Mouse (Mus musculus) activated CD4-positive, CD25-positive, alpha-beta regulatory T cell, adult 4 months (primary cell): ENCODE measurements around the gene Slc7a6. TPM values are rescaled to one million over a fixed set of nuclear protein-coding genes. Genes with fewer than 3 reads are reported as not detected.
"Not testable (repeated sequence)": the region's sequence is repeated elsewhere in the genome, so short reads cannot be mapped to it uniquely, and the experiment has no call there.

Experiments
- ATAC-seq: one replicate; pipeline ENCODE4 v1.8.0; 2017
- polyA plus RNA-seq, 2 experiments: library from polyadenylated mRNA; unstranded; fragments of 100-300 nt; shearing (Covaris generic); gene quantifications; one replicate each; pipeline ENCODE4 v1.2.1; 2017

Slc7a6 gene
- polyA plus RNA-seq, 2 experiments from 2014 or later: 26.2 to 33.6 TPM

DNA sequence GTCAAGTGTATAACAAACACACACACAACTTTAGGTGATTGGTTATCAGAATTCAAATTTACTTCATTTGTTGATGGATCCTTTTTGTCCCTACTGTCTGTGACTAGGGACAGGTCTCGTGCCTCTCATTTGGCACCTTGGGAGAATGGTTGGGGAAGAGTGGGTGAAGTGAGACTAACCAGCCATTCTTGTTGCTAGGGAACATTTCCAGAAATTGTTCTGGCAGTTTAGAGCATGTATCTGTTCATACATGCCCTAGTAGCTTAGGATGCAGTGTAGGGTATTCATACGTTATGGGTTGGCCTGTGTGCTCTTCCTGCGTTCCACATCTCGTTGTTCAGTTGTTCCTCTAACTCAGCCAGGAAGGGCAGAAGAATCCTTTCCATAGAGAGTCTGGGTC, 20.5 kb downstream of the Slc7a6 start:
- ATAC-seq: no peak

DNA sequence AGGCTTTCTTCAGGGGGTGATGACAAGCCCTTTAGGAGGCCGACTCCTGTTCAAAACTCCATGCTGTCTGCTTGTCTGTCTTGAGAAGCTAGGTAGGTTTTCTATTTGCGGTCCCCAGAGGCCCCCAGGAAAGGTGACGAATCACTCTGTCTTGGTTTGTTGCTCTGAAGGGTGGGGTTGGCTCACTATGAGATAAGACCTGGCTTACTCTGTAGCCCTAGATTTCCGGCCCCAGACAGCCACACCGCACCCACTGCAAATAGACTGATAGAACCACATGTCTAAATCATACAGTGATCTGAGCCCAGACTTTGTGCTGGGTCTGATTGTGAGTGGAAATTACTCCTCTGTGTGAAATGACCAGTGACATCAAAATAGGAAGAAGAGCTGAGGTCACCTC, 23.0 kb downstream of the Slc7a6 start:
- no peak for ATAC-seq

DNA sequence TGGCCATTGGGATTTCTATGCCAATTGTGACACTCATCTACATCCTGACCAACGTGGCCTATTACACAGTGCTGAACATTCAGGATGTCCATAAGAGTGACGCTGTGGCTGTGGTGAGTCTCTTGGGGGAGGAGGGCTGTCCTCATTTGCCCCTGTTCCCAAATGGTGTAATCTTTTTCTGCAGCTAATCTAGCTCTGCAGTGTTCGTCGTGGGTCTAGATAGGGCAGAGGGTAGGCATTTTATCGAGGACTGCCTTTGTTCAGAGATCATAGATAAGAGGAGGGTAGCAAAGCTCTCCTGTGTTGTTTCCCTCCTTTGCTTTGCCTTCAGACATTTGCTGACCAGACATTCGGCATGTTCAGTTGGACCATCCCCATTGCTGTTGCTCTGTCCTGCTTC, 24.5 kb downstream of the Slc7a6 start:
- ATAC-seq: no peak

DNA sequence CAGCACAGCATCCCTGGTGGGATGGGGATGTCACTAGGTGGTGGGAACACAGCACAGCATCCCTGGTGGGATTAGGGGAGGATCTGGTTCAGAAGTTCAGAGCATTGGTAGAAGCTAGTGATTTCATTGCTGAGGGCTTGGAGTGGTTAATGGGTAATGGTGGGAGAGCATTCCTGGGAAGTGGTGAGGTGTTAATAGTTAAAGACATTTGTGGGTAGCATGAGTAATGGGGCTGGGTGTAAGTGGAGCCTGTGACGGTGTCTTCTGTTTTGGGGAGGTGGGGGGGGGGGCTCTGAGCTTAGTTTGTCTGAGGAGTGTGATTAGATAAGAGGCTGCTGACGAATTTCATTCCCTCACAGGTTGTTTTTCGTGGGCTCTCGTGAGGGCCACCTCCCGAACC, 25.4 kb downstream of the Slc7a6 start:
- no peak for ATAC-seq

DNA sequence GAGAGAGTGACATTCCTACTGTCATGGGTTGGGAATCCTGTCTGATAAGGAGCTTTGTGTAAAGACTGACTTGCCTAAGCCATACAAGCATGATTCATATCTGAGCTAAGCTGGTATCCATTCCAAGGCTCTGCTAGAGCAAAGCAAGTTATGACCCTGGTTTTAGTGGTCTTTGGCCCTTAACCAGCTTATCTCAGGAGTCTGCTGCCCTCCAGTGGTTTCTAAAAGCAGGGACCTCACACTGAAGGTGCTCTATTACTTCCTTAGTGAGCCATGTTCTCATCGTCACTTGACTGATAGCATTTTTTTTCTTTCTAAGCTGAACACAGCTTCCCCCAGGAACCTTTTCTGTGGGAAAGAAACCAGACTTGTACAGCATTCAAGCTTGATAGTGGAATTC, 30.1 kb downstream of the Slc7a6 start:
- ATAC-seq: peak; percentile 28

DNA sequence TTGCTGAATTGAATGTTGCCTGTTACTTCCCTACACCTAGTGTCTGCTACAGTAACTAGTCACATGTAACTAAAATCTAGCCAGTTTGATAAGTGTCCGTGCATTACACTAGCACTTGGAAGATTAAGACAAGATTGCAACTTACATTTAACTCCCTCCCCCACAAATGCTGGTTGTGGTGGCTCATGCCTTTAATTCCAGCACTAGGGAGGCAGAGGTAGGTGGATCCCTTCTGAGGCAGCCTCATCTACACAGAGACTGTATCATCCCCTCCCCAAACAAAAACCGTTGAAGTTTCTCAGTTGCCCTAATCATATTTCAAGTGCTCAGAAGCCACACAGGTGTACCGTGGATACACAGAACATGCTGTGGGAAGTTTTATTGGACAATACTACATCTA, 30.9 kb downstream of the Slc7a6 start:
- not testable (repeated sequence) for ATAC-seq

DNA sequence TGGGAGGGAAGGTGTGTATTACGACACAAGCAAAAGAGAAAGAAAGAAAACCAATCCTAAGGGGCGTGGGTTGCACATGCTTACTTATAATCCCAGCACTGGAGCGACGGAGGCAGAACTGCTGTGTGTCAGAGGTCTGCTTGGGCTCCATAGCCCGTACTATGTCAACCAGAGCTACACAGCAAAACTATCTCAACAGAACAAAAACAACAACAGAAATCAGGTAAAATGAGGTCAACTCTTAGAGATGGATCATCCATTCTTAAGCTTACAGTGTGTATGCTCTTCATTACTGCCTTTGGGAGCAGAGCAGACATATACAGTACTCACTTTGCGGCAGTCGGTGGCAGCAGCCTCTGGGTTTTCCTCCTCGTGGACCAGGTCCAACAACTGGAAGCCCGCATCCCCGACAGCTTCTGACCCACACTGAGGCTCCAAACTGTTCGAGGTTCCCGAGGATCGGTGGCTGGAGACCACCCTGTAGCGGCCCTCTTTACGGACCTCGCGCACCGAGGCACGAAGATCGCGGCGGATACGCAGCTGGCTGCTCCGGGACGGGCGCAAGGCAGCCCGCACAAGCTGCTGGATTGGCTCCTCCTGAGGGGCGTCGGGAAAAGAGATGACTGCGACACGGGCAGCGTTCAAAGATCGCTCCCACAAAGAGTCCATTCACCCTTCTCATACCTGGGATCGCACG, 41.5 kb downstream of the Slc7a6 start:
- peak; percentile 17 for ATAC-seq

DNA sequence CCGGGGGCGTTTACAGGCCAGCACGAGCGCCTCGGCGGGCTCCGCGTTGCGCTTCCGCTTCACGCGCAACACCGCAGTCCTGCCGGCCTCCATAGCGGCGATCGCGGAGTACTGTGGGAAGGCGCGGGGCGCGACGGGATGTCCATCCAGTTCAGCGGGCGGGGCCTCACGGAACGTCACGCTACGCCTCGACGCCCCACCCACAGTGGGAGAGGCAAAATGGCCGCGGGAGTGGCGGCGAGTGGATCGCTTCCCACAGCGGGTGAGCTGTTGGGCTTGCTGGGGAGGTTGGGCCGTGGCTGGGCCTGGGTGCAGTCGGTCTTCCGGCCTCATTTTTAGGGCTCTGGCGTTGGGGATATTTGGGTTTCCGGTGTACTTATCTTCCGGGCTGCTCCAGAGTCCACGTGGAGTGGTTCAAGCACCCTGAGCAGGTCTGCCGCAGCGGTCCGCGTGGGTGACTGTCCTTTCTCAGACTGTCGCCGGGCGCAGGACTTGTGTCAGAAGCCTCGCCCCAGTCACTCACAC, 42.2 kb downstream of the Slc7a6 start, which contains the start of the genes Slc7a6os and Prmt7:
Gene Slc7a6os (minus strand): TSS at position 115 of the 525 bp plus-strand sequence.
Gene Prmt7 (plus strand): TSS at position 116 of the 525 bp plus-strand sequence.
- peak; percentile 90 for ATAC-seq

DNA sequence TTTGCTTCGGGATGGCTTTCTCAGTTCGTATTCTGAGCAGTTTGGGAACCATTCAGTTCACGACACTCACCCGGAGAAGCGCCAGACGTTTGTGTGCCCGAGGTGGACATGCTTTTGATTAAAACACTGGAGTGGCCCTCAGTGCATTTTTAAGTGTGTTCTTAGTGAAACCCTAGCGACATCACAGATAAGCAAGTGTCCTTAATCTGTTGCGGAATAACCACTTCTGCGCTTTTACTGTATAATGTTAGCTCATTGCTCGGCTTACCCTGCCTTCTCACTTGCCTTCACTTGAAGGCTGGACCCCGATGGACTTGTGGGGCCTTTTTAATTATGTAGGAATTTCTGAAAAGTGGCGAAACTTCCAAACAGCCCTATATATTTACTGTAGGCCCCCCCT, 42.8 kb downstream of the Slc7a6 start:
- ATAC-seq: no peak

DNA sequence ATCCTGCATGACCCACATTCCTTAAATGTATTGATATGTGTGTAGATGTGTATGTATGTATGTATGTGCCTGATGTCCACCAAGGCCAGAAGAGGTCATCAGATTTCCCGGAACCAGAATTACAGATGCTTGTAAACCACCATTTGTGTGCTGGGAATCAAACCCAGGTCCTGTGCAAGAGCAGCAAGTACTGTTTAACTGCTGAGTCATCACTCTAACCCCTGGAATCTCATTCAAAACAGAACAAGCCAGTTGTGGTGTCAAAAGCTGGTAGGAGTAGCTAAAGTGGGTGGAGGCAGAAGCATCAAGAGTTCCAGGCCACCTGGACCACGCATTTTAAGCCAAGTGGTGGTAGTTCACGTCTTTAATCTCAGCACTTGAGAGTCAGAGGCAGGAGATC, 45.3 kb downstream of the Slc7a6 start:
- no peak for ATAC-seq

DNA sequence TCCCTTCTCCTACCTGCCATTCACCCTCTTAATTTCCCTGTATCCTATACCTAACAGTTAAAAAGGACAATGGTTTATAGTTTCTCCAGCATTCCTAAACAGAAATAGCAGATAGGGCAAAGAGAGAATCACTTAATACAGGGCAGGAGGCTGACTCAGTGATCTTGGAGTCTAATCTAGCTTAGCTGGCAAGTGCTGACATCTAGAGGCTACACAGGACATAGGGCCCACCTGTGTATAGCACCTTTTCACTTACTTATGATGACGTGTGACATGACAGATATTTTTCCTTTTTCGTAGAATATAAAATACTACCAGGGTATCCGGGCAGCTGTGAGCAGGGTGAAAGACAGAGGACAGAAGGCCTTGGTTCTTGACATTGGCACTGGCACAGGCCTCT, 51.0 kb downstream of the Slc7a6 start:
- ATAC-seq: no peak

DNA sequence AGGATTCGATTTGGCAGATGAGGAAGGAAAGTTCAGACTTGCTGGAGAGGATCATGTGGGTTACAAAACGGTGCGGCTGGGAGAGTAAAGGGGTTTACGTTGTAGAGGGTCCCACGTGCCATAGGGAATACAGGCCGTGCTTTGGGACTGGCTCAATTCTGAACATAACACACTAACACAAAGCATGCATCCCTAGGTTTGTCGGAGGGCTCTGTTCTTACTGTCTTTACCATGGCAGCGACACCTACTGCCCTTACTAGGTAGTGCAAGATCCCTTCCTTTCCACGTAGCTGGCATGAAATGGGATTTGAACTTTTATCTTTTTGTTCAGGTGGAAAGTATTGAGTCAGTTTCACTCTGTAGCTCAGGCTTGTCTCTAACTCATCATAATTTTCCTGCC, 57.9 kb downstream of the Slc7a6 start:
- ATAC-seq: no peak

DNA sequence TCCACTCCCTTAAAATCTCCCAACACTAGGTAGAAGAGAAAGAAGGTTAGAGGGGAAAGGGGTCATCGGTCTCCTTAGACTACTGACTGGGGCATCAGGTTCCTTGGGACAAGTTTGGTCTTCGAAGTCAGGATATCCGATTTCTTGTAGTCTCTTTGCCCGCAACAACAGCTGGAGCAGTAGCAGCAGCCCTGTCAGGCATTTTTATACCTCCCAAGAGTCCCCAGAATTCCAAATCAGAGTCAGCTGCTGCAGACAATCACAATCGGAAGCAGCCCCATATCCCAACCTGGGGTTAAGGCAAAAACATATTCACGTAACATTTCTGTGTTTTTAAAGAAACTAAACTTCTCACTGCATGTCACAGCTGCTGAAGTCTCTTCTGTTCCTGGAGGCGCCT, 62.9 kb downstream of the Slc7a6 start:
- ATAC-seq: no peak

DNA sequence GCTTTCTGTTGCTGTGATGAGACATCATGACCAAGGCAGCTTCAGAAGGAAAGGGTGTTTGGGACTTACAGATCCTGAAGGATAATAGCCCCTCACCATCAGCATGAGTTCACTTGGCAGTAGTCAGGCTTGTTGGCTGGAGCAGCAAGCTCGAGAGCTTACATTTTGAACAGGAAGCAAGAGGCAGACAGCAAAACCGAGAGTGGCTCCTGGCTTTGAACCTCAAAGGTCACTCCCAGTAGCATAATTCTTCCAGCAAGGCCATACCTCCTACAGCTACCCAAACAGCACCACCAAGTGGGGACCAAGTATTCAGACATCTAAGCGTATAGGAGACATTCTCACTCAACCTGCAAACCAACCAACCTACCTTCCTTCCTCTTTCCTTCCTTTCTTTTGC, 64.1 kb downstream of the Slc7a6 start:
- no peak for ATAC-seq

DNA sequence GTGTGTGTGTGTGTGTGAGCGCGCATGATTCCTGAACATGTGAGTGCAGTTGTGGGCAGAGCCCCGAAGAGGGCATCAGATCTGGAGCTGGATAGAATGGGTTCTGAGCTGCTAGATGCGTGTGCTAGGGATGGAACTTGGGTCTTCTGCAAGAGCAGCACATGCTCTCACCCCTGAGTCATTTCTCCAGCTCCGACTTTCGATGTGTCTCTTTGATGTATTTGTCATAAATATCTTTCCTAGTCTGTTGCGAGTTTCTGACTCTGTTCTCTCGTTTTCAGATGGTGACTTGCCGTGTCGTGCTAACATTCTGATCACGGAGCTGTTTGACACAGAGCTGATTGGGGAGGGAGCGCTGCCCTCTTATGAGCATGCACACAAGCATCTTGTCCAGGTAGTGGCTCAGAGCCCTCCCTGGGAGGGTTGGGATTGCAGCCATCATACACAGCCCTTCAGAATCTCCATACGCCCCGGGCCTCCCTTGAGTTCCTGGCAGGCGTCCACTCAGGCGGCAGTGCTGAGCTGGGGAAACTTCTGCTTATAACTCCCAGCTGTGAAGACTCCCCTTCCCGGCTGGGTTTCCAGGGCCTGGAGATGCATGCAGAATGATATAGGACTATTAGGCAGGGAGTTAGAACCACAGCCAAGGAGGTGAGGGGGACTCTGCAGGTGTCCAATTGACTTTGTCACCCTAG, 66.1 kb downstream of the Slc7a6 start:
- ATAC-seq: no peak

DNA sequence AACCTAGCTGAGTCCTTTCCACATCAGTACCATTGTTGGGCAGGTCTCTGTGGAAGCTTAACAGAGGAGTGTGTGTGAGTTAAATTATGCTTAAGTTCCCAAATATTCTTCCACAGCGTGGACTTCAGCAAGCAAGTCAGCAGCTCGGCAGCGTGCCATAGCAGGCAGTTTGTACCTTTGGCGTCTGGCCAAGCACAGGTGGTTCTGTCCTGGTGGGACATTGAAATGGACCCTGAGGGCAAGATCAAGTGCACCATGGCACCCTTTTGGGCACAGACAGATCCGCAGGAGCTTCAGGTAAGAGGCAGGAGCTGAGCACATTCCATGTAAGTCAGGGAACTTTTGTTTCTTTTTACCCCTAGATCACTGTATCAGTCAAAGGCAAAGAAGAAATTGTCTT, 68.4 kb downstream of the Slc7a6 start:
- ATAC-seq: no peak

Other genes with a start within 250 kb of the Slc7a6 start
- gene Ctrl, start 235.0 kb upstream of the Slc7a6 start, polyA plus RNA-seq: 1 to 10 TPM; 3.2 to 3.3 TPM
- 100 to 1,000 TPM; 368 to 402 TPM for gene Psmb10, start 230.4 kb upstream of the Slc7a6 start, polyA plus RNA-seq
- under 1 TPM; 0.25 to 0.61 TPM for gene Lcat, start 225.5 kb upstream of the Slc7a6 start, polyA plus RNA-seq
- 1 to 10 TPM; 3.8 to 8.1 TPM for gene Slc12a4, start 202.8 kb upstream of the Slc7a6 start, polyA plus RNA-seq
- gene Dpep3, start 189.4 kb upstream of the Slc7a6 start, polyA plus RNA-seq: not detected
- gene Dus2, start 177.5 kb upstream of the Slc7a6 start, polyA plus RNA-seq: 10 to 100 TPM; 25.7 to 28.8 TPM
- gene Dpep2nb, start 162.9 kb upstream of the Slc7a6 start, polyA plus RNA-seq: not detected
- 10 to 100 TPM in 1 of 2 experiments, 1 to 10 TPM in 1; 9.7 to 12.1 TPM for gene Ddx28, start 157.0 kb upstream of the Slc7a6 start, polyA plus RNA-seq
- 10 to 100 TPM; 30.0 to 31.5 TPM for gene Nfatc3, start 110.0 kb upstream of the Slc7a6 start, polyA plus RNA-seq
- under 1 TPM in 1 of 2 experiments, not detected in 1; 0.20 TPM for gene Esrp2, start 31.9 kb upstream of the Slc7a6 start, polyA plus RNA-seq
- gene Pla2g15, start 18.5 kb upstream of the Slc7a6 start, polyA plus RNA-seq: 1 to 10 TPM; 1.9 to 4.0 TPM
- gene Slc7a6os, start 42.1 kb downstream of the Slc7a6 start, polyA plus RNA-seq: 10 to 100 TPM; 20.6 to 22.5 TPM
- gene Prmt7, start 42.1 kb downstream of the Slc7a6 start, polyA plus RNA-seq: 10 to 100 TPM; 19.5 to 31.6 TPM
- gene Smpd3, start 169.1 kb downstream of the Slc7a6 start, polyA plus RNA-seq: not detected
- 1 to 10 TPM; 2.0 to 3.0 TPM for gene Zfp90, start 246.5 kb downstream of the Slc7a6 start, polyA plus RNA-seq